Mouse (Mus musculus) embryo, embryonic 11.5 days (tissue): Measurements from ENCODE around the gene Milr1.
"Not testable (repeated sequence)": the region's sequence is repeated elsewhere in the genome, so short reads cannot be mapped to it uniquely, and the experiment has no call there.

Source experiments
- DNase-seq: peaks from one replicate; pipeline ENCODE4 v3.0.0-alpha.2; 2012; ENCODE audit warnings: low read depth, low spot score

Milr1 gene

DNA sequence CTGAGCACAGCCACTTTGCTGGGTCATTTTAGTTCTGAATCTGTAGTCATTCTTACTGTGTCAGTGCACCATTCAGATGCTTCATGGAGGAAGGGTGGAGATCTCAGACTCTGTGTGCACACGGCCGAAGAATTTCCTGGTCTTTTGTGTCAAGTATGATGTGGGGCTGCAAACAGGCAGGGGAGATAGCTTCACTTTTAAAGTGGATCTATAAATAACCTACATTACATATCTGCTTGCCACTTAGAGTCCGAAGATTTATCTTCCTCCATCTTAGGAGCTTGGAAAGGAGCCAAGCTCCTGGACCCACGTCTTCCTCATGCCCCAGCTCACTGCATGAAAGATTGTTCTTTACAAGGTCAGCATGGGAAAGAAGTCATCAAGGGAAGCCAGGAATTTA lies 20.3 kb upstream of the Milr1 start:
- DNase-seq, result no peak

GRCm38 (mm10) chr11:106736614-106737013 lies 14.4 kb upstream of the Milr1 start:
- DNase-seq, result no peak

GRCm38 (mm10) chr11:106737178-106737621 lies 13.8 kb upstream of the Milr1 start:
- no peak for DNase-seq

GRCm38 (mm10) chr11:106739116-106739515 lies 11.9 kb upstream of the Milr1 start:
- no peak for DNase-seq

DNA sequence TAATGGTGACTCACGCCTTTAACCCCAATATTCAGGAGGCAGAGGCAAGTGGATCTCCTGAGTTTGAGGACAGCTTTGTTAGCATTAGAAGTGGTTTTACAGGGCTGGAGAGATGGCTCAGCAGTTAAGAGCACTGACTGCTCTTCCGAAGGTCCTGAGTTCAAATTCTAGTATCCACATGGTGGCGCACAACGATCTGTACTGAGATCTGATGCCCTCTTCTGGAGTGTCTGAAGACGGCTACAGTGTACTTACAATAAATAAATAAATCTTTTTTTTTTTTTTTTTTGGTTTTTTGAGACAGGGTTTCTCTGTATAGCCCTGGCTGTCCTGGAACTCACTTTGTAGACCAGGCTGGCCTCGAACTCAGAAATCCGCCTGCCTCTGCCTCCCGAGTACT lies 10.3 kb upstream of the Milr1 start:
- DNase-seq, result not testable (repeated sequence)

DNA sequence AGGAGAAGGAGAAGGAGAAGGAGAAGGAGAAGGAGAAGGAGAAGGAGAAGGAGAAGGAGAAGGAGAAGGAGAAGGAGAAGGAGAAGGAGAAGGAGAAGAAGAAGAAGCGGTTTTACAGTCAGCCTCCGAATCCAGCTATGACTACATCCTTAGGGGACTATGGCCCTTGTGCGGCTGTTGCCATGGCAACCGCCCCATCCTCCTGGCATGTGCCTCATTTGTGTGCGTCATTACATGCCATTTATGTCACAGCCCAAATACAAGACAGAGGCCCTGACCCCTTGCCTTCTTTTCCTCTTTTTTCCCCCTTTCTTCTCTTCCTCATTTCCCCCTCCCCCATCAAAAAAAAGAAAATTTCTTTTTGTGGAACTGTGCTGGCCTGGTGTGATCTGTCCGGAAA lies 9.8 kb upstream of the Milr1 start:
- DNase-seq, result no peak

GRCm38 (mm10) chr11:106741826-106742225 lies 9.2 kb upstream of the Milr1 start:
- DNase-seq, result no peak

DNA sequence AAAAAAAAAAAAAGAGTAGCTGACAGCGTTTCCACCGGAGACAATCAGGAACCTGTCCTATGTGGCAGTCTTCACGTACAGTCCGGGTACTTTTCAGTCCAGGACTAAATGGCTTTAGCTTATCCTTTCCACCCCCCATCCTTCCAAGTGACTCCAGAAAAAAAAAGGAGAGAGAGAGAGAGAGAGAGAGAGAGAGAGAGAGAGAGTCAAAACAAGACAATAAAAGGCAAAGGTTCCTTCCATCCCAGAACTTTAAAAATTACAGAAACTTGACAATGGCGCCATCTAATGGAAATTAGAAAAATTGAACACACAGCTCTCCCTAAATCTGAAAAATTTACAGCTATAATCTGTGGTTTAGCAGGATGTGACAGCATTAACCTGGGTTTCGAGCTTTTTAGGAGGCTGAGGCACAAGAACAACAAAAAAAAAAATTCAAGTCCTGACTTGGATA lies 8.6 kb upstream of the Milr1 start:
- no peak for DNase-seq

- DNase-seq, result no peak
Measured at GRCm38 (mm10) chr11:106744949-106745348, 6.1 kb upstream of the Milr1 start.

GRCm38 (mm10) chr11:106749557-106750120 lies 1.4 kb upstream of the Milr1 start:
- DNase-seq, result not testable (repeated sequence)

DNA sequence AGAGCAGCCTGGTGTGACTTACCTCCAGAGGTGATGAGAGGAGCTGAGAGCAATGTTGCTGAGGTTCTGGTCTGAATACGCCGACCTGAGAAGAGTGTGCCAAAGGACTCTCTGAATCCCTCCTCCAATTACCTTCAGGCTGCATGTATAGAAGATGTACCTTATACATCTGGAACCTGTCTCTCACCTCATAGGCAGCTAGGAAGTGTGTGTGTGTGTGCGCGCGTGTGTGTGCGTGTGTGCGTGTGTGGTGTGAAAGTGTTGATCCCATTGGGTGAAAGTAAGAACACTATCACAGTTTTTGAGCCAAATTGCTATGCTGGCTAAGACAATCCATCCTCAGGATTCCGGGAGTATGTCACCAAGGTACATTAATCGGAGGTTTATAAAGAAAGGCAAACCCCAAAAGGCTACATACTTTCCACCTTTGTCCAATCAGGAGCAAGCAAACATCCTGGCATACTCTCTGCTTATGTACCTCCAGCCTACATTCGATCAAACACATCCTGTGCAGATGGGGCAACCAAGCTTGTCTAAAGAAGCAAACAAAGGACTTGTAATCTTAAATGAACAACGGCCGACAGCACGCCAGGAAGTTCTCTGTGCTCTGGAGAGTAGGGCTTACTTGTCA lies 790 bp upstream of the Milr1 start, which contains the start of gene Pecam1:
TSS of gene Pecam1 (minus strand) at position 508 of the 631 bp plus-strand sequence.
- no peak for DNase-seq

- DNase-seq, result no peak
Measured at GRCm38 (mm10) chr11:106752103-106752502, 1.1 kb downstream of the Milr1 start.

DNA sequence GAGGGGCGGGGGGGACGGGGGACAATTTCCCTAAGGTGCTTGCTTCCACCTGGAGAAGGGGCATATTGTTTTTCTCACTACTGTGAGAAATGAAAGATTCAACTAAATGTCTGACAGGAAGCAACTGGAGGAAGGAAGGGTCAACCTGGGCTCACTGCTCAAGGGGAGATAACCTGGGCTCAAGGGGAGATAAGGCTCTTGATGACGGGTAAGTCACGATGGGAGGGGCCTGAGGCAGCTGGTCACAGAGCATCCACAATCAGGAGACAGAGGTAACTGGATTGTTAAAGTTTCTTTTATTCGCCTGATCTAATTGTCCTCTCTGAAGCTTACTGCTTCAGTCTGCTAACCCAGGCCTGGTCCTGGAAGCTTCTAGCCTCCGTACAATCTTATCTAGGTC lies 2.3 kb downstream of the Milr1 start:
- no peak for DNase-seq

DNA sequence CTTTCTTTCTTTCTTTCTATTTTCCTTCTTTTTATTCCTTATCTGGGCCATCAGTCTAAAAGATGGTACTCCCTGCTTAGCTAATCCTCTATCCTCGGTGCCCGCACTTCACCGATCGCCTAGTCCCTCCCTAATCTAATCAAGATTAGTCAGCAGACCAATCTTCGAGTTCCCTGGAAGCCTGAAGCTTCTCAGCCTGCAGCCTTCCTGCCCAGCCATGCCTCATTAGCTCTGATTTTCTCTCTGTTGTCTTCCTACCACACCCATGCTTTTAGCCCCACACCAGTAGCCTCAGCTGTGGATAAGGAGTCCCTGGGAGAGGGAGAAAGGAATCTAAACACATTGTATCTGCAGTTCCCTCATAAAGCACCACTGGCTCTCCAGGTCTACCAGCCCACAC lies 4.6 kb downstream of the Milr1 start:
- no peak for DNase-seq

GRCm38 (mm10) chr11:106759028-106759427 lies 8.0 kb downstream of the Milr1 start:
- DNase-seq, result no peak

DNA sequence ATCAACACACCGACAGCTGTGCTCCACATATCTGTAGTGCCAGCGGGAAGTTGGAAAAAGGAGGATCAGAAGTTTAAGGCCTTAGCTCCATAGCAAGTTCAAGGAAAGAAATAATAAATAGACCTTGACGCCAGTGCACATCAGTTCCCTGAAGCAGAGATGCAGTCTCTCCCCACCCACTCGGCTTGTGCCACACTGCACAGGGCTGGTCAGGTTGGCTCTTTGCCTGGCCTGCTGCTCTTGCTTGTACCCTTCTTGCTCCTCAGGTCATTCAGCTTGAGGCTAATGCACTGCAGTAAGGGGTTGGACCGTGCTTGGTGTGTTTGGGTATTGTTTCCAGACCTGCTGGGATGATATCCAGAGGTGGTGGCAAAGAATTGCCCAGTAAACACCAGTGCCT lies 9.5 kb downstream of the Milr1 start:
- no peak for DNase-seq

DNA sequence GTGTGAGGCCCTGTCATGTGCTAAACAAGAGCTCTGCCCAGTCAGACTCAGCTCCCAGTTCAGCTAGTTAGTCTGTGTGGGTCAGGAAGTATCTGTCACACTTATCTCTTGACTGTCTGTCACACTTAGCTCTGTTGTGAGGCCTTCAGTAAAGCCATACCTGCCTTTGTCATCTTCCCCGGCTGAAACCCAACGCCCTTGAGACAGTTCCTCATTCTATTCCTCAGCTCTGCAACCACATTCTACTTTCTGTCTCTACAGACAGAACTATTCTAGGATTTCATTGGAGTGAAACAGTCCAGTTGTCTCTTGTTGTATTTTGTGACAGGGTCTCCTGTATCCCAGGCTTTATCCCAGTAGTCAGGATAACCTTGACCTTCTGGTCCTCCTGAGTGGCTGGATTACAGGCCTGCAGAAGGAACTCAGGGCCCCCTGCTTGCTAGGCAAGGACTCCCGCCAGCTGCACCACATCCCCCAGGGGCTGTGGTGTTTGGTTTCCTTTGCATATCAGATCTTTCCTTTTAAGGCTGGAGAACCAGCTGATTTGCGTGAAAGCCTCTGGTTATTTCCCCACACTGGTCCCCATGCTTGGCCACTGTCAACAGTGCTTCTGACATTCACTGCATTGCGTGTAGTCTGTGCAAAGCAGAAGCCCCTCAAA lies 11.2 kb downstream of the Milr1 start:
- DNase-seq, result no peak

- DNase-seq, result no peak
Measured at GRCm38 (mm10) chr11:106762800-106763185, 11.8 kb downstream of the Milr1 start.

DNA sequence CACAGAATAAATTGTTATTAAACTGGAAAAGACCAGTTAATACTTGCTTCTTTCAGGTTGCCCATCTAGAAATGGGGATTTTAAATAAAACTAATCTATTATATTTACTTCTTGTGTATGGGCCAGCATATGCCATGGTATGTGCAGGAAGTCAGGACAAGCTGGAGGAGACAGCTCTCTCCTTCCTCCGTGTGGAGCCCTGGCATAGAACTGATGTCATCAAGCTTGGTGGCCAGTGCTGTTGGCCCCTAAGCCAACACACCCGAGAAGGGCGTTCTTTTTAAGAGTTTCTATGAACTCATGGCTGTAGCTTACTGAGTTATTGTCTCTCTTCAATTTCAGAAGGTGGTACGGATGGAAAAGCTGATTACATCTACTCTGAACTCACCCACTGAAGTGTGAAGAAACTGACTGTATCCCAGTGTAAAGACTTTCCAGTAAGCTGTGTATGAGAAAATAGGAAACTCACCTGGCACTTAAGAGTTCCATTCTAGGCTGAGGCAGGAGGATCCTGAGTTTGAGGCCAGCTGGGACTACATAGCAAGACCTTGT lies 15.7 kb downstream of the Milr1 start:
- DNase-seq, result no peak

- no peak for DNase-seq
Measured at GRCm38 (mm10) chr11:106767516-106767915, 16.5 kb downstream of the Milr1 start.

- DNase-seq, result no peak
Measured at GRCm38 (mm10) chr11:106770195-106770974, 19.4 kb downstream of the Milr1 start.

- DNase-seq, result no peak
Measured at GRCm38 (mm10) chr11:106773061-106773460, 22.0 kb downstream of the Milr1 start.
